Mouse (Mus musculus): ENCODE results near the gene Olfr943. TPM values are rescaled to one million over a fixed set of nuclear protein-coding genes. Genes with fewer than 3 reads are reported as not detected.

Gene Olfr943
- polyA plus RNA-seq (2016; fragmentation: Nextera tagmentation; extraction: Ambion mirVana) = not detected in 2 replicates

- H3K9ac ChIP-seq = no peak within 1 kb of the TSS
- no peak within 1 kb of the TSS for H3K4me3 ChIP-seq
- 93% methylated on average over 5 of the region's 5 CpGs for WGBS
- no peaks in the 10 kb centered on the region for H3K36me3 ChIP-seq
- H3K4me2 ChIP-seq (replicated peaks) = no peak within 1 kb of the TSS
- ATAC-seq (ENCODE audit: insufficient number of reproducible peaks, insufficient read depth, low FRiP score, low TSS enrichment) = no peak
- H3K27ac ChIP-seq = no peak within 1 kb of the TSS
- no peaks in the 10 kb centered on the region for H3K4me1 ChIP-seq
- no peaks in the 10 kb centered on the region for H3K27me3 ChIP-seq
- no peaks in the 10 kb centered on the region for H3K9me3 ChIP-seq
Observed at GRCm38 (mm10) chr9:39166004-39166403, at the start of gene Olfr943. Olfr943 (plus strand) TSS chr9:39166304.

- Histone ChIP-seq H3K27me3 (no peaks in the 10 kb centered on the region), H3K27ac (no peak overlapping the region), H3K4me3 (no peak overlapping the region), H3K9ac (no peak overlapping the region), H3K9me3 (no peaks in the 10 kb centered on the region), H3K4me1 (no peaks in the 10 kb centered on the region), H3K36me3 (no peaks in the 10 kb centered on the region), H3K4me2 (replicated peaks) (no peak overlapping the region)
- 77% methylated on average over 1 of the region's 1 CpGs for WGBS
- no peak for ATAC-seq (ENCODE audit: insufficient number of reproducible peaks, insufficient read depth, low FRiP score, low TSS enrichment)
Observed at GRCm38 (mm10) chr9:39127326-39127725, 38.8 kb upstream of the Olfr943 start.

- Histone ChIP-seq H3K4me3 (no peak within 1 kb of the TSS), H3K9me3 (no peaks in the 10 kb centered on the region), H3K27ac (no peak within 1 kb of the TSS), H3K27me3 (no peaks in the 10 kb centered on the region), H3K4me1 (no peaks in the 10 kb centered on the region), H3K36me3 (no peaks in the 10 kb centered on the region), H3K4me2 (replicated peaks) (no peak within 1 kb of the TSS), H3K9ac (no peak within 1 kb of the TSS)
- ATAC-seq (ENCODE audit: insufficient number of reproducible peaks, insufficient read depth, low FRiP score, low TSS enrichment) = no peak
Observed at GRCm38 (mm10) chr9:39127831-39128230, 38.3 kb upstream of the Olfr943 start, which contains the start of gene Olfr27. Olfr27 (plus strand) TSS chr9:39128131.

GRCm38 (mm10) chr9:39152401-39152800, 13.7 kb upstream of the Olfr943 start:
- WGBS = 51% methylated on average over 1 of the region's 1 CpGs
- Histone ChIP-seq H3K36me3 (no peaks in the 10 kb centered on the region), H3K4me2 (replicated peaks) (no peak overlapping the region), H3K9ac (no peak overlapping the region), H3K27me3 (no peaks in the 10 kb centered on the region), H3K4me3 (no peak overlapping the region), H3K9me3 (no peaks in the 10 kb centered on the region), H3K27ac (no peak overlapping the region), H3K4me1 (no peaks in the 10 kb centered on the region)
- no peak for ATAC-seq (ENCODE audit: insufficient number of reproducible peaks, insufficient read depth, low FRiP score, low TSS enrichment)

- no peak within 1 kb of the TSS for H3K4me3 ChIP-seq
Observed at GRCm38 (mm10) chr9:39201620-39202019, 35.5 kb downstream of the Olfr943 start, which contains the start of gene Olfr944. Olfr944 (plus strand) TSS chr9:39201920.

More at GRCm38 (mm10) chr9:39201620-39202019, 35.5 kb downstream of the Olfr943 start, which contains the start of gene Olfr944:
- no peak within 1 kb of the TSS for H3K27ac ChIP-seq
- no peaks in the 10 kb centered on the region for H3K27me3 ChIP-seq
- H3K4me2 ChIP-seq (replicated peaks) = no peak within 1 kb of the TSS
- no peak within 1 kb of the TSS for H3K9ac ChIP-seq
- no peak for ATAC-seq (ENCODE audit: insufficient number of reproducible peaks, insufficient read depth, low FRiP score, low TSS enrichment)
- H3K36me3 ChIP-seq = no peaks in the 10 kb centered on the region
- H3K4me1 ChIP-seq = no peaks in the 10 kb centered on the region
- no peaks in the 10 kb centered on the region for H3K9me3 ChIP-seq

Other genes with a start within 250 kb of the Olfr943 start
- gene Olfr930, start 236.5 kb upstream of the Olfr943 start, polyA plus RNA-seq (2016; fragmentation: Nextera tagmentation; extraction: Ambion mirVana) = not detected in 2 replicates
- gene Olfr933, start 194.0 kb upstream of the Olfr943 start, polyA plus RNA-seq (2016; fragmentation: Nextera tagmentation; extraction: Ambion mirVana) = not detected in 2 replicates
- not detected in 2 replicates for gene Olfr934, start 178.0 kb upstream of the Olfr943 start, polyA plus RNA-seq (2016; fragmentation: Nextera tagmentation; extraction: Ambion mirVana)
- not detected in 2 replicates for gene Olfr935, start 166.6 kb upstream of the Olfr943 start, polyA plus RNA-seq (2016; fragmentation: Nextera tagmentation; extraction: Ambion mirVana)
- not detected in 2 replicates for gene Olfr146, start 142.9 kb upstream of the Olfr943 start, polyA plus RNA-seq (2016; fragmentation: Nextera tagmentation; extraction: Ambion mirVana)
- not detected in 2 replicates for gene Olfr937, start 101.4 kb upstream of the Olfr943 start, polyA plus RNA-seq (2016; fragmentation: Nextera tagmentation; extraction: Ambion mirVana)
- gene Olfr938, start 87.4 kb upstream of the Olfr943 start, polyA plus RNA-seq (2016; fragmentation: Nextera tagmentation; extraction: Ambion mirVana) = not detected in 2 replicates
- gene Olfr27, start 38.2 kb upstream of the Olfr943 start, polyA plus RNA-seq (2016; fragmentation: Nextera tagmentation; extraction: Ambion mirVana) = not detected in 2 replicates
- not detected in 2 replicates for gene Olfr944, start 35.6 kb downstream of the Olfr943 start, polyA plus RNA-seq (2016; fragmentation: Nextera tagmentation; extraction: Ambion mirVana)
- gene Olfr1537, start 83.7 kb downstream of the Olfr943 start, polyA plus RNA-seq (2016; fragmentation: Nextera tagmentation; extraction: Ambion mirVana) = not detected in 2 replicates
- gene Olfr945, start 110.5 kb downstream of the Olfr943 start, polyA plus RNA-seq (2016; fragmentation: Nextera tagmentation; extraction: Ambion mirVana) = not detected in 2 replicates
- not detected in 2 replicates for gene Olfr948, start 159.7 kb downstream of the Olfr943 start, polyA plus RNA-seq (2016; fragmentation: Nextera tagmentation; extraction: Ambion mirVana)
- not detected in 2 replicates for gene Olfr951, start 221.1 kb downstream of the Olfr943 start, polyA plus RNA-seq (2016; fragmentation: Nextera tagmentation; extraction: Ambion mirVana)

All from embryonic facial prominence, embryonic 12.5 days (tissue).